Mouse (Mus musculus) brown adipose tissue, adult 24 weeks (tissue): ENCODE measurements around the gene Uhrf1. TPM values are rescaled to one million over a fixed set of nuclear protein-coding genes. Genes with fewer than 3 reads are reported as not detected.

ENCODE experiments used
- H3K27ac ChIP-seq: fragments of 200-500 bp; replicated peaks from 2 replicates; pipeline ENCODE4 v1.5.1; 2012; ENCODE audit warnings: low read depth, mild to moderate bottlenecking, low read length
- H3K4me1 ChIP-seq: fragments of 200-500 bp; 2 replicates; pipeline ENCODE4 v1.6.1; 2012; ENCODE audit warnings: low read length, mixed read lengths; ENCODE audit not compliant: control insufficient read depth, insufficient read depth, insufficient read length
- H3K4me3 ChIP-seq: fragments of 200-500 bp; 2 replicates; pipeline ENCODE4 v1.5.1; 2012; ENCODE audit warnings: low read depth, mild to moderate bottlenecking, low read length, moderate library complexity; ENCODE audit not compliant: insufficient read depth
- polyA plus RNA-seq: library from polyadenylated mRNA; stranded (reverse); fragments of >200 nt; gene quantifications from 2 replicates; pipeline ENCODE4 v1.2.4, GENCODE M21; 2012; ENCODE audit not compliant: missing spikeins, insufficient read depth, insufficient read length

Uhrf1 gene
- polyA plus RNA-seq, 1 experiment: 2.7 TPM

DNA sequence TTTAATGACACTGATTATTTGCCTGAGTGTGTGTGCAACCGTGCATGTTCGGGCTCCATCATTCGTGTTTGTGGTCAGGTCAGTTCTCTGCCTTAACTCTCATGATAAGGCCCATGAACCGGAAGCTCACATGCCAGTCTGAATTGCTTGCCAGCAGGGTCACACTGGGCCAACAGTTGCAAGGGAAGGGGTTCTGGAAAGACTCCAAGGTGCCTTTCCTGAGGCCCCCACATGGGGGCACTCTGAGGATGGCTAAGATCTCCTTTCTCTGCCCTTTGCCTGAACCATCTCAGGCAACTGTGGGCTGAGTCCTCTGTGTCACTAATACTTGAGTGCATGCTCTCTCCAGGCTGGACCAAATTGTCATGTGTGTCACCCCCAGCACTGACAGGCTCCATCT is 34.1 kb downstream of the Uhrf1 start:
- no peak overlapping the region for H3K4me3 ChIP-seq
- no peak overlapping the region for H3K27ac ChIP-seq
- peaks cover 13% of the 10 kb centered on the region for H3K4me1 ChIP-seq

DNA sequence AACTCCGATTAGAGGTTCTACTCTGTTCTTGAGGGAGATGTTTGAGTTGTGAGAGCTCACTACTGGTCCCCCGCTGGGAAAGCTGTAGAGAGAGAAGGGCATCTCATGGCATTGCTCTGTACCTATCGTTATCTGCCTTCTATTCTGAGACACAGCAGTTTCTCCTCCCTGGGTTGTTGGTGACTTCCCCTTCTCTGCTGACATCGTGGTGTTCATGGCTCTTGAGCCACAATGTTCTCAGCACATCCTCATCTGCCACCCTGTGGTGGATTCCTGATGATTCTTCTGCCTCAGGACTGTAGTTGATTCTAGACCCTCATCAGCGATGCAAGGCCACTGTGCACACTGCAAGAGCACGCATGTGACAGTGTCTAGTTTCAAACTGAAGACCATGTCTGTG is 34.7 kb downstream of the Uhrf1 start:
- Histone ChIP-seq H3K4me3 (no peak overlapping the region), H3K4me1 (peaks cover 13% of the 10 kb centered on the region), H3K27ac (no peak overlapping the region)

DNA sequence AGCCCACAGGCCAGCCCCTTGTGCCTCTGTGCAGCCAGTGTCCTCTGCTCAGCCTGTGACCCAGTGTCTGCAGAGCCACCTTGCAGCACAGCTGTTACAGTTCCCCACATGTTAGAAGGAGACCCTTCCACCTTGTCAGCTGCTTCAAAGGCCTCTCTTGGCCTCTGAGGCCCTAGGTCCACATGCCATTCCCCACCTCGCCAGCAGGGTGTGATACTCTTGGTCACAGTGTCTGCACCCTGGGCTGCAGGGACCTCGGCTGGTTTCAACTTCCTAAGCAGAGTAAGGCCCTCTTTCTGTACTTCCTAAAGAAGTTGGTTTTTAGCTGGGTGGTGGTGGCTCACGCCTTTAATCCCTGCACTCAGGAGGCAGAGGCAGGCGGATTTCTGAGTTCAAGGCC is 35.8 kb downstream of the Uhrf1 start:
- Histone ChIP-seq H3K4me1 (peaks cover 13% of the 10 kb centered on the region), H3K4me3 (no peak overlapping the region), H3K27ac (no peak overlapping the region)

DNA sequence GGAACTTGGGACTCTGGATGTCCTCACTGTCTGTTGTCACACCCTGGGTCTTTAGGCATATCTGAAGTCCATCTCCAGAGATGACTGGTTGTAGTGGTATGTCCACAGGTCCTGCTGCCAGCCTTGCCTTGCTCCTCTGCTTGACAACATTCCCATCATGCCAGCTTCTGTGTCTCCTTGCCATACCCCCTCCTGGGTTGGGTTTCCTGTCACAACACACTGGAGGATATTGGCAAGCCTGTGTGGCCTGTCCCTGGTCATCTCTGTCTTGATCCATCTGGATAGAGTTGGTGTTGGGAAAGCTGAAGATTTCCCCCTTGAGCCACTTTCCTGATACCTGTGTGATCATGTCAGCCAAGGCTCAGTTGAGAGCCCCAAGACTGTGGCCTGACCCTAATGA is 37.6 kb downstream of the Uhrf1 start:
- Histone ChIP-seq H3K4me3 (no peak overlapping the region), H3K4me1 (peaks cover 13% of the 10 kb centered on the region), H3K27ac (no peak overlapping the region)

DNA sequence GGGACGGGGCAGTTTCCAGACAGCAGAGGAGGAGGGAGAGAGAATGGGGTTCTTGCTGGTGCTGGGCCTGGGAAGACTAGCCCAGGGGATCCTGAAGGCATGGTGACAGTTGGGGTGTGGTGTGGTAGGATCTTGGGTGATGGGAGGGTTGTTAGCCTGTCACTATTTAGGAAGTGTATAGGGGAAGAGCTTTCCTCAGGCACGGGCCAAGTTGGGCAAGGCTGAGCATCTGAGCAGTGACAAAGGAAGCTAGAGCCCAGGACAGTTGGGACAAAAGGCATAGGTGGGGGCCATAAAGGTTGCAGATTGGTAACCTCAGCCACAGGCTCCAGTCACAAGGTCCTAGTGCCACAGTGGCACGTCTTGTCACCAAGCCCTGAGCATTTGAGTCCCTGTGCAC is 40.3 kb downstream of the Uhrf1 start:
- Histone ChIP-seq H3K27ac (no peak overlapping the region), H3K4me1 (peaks cover 13% of the 10 kb centered on the region), H3K4me3 (no peak overlapping the region)

DNA sequence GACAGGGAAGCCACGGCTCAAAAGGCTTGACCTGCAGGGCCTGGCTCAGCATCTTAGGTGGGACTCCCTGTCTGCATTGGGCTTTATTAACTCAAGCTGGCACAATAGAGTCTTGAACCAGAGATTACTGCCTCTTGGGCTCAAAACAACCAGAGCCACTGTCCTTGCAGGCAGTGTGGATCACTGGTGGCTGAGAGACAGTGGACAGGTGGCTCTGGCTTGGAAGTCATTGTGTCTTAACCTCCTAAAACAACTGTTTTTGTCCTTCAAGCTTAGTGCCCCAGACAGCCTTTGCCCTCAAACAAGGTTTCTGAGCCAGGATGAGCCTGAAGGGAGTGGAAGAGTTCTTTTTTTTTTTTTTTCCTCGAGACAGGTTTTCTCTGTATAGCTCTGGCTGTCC is 42.2 kb downstream of the Uhrf1 start:
- peaks cover 7% of the 10 kb centered on the region for H3K4me1 ChIP-seq
- H3K27ac ChIP-seq: no peak overlapping the region
- H3K4me3 ChIP-seq: no peak overlapping the region

DNA sequence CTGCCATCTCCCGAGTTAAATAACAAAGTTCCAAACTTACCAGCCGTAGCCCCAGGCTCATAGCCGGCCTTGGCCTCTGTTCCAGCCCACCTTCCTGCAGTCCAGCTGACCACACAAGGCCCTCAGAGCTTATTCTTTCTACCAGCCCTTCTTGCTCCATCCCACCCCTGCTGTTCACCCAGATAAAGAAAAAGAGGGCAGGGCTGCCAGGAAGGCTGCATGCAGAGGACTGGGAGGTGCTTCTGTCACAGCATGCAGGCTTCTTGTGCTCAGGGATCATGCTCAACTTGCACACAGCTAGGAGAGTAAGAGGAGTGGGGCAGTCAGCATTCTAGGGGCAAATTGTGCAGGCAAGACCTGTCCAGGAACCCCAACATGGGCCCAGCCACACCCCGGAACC is 45.0 kb downstream of the Uhrf1 start:
- Histone ChIP-seq H3K4me3 (no peak overlapping the region), H3K27ac (no peak overlapping the region), H3K4me1 (no peaks in the 10 kb centered on the region; the same call in 1 of the 2 replicates)

DNA sequence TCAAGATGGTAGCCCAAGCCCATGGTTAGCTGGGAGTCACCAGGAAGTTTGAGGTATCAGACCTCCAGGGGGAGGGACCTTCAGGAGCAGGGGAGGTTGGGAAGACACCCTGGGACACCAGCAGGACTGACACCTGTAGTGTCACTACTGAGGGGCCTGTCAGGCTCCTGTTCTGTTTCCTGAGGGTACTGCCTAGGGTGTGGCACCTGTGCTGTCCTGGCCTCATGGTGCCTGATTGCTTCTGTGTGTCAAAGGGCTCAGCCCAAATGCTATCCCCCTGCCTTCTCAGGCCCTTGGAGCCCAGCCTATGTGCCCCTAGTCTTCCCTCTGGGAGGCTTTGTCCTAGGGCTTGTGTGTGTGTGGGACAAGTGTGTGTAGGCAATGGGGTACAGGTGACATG is 45.5 kb downstream of the Uhrf1 start:
- no peak overlapping the region for H3K27ac ChIP-seq
- no peak overlapping the region for H3K4me3 ChIP-seq
- H3K4me1 ChIP-seq: no peaks in the 10 kb centered on the region; the same call in 1 of the 2 replicates

DNA sequence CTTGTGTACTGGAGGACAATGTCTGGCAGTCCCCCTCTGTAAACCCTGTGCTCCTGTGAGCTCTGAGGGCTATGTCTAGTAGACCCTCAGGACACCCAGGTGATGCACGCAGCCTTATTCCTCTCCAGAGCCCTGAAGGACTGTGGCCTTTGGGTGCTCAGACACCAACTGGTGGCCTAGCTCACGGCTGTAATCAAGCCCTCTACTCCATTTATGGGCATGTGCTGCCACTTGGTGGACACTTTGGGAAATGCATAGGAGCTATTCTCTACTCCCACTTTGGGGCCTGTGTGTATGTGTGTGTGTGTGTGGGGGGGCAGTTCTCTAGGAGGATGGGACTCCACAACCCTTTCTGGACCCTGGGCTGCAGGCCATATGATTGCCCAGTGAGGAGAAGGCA is 47.6 kb downstream of the Uhrf1 start:
- Histone ChIP-seq H3K27ac (no peak overlapping the region), H3K4me1 (no peaks in the 10 kb centered on the region), H3K4me3 (no peak overlapping the region)

DNA sequence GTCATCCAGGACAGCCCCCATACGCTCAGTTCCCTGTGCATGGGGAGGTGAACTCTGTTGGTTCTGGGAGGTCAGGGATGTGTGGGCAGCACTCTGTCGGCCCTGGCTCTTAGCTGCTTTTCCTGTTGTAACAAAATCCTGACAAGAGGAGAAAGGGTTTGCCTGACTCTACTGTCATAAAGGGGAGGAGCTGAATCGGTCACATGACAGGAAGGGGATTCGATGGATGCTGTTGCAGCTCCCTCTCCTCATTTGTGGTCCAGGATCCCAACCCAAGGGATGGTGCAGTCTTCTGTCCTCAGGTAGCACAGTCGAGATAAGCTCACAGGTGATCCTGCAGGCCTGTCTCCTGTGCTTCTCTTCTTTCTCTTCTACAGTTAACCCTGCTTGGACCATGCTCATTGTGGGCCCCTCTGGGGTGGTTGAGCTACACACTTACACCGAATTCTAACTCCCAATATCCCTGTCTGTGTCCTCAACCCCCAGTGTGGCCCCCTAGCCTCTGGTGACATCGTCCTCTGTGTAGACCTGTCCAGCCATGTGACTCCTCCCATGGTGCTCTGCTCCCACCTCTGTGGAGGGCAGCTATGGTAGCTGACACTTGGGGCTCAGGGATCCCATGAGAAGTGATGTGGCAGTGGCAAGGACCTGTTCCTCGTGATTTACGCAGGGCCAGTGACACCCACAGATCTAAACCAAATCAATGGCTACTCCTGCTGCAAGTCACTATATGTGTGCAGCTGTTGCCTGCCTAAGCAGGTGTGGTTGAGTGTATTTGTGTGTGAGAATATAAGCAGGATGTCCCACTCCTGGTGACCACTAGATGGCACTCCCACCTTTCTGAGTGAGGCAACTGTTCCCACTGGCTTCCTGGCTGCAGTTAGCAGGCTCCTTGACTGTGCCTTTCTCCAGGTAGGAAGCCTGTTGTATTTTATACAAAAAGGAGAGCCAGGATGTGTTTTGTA is 54.1 kb downstream of the Uhrf1 start:
- H3K4me1 ChIP-seq: no peaks in the 10 kb centered on the region
- H3K4me3 ChIP-seq: no peak overlapping the region

DNA sequence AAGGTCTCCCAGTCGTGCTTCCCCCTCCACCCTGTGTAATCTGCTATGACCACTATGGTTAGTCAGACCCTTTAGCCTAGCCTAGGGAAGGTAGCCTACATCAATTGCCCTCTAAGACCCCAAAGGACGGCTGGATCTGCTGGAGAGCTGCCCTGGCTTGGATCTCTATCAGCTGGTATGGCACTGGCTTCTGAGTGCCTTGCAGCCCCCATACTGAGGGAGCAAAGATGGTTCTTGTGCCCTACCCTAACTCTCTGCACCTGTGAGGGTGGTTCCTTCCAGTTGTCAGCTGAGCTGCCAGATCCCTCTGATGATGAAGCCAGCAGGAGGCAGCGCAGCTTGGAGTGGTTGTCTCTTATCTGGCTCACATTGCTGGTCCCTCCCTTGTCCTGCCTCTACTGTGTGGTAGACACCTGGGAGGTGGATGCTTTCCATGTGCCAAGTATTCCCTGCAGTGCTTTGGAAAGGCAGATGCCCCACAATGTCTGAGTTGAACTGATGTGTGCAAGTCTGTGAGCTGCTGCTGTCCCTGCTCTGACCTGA is 56.1 kb downstream of the Uhrf1 start:
- Histone ChIP-seq H3K27ac (no peak overlapping the region), H3K4me3 (no peak overlapping the region), H3K4me1 (no peaks in the 10 kb centered on the region)

More for the DNA sequence above, 54.1 kb downstream of the Uhrf1 start:
- no peak overlapping the region for H3K27ac ChIP-seq

DNA sequence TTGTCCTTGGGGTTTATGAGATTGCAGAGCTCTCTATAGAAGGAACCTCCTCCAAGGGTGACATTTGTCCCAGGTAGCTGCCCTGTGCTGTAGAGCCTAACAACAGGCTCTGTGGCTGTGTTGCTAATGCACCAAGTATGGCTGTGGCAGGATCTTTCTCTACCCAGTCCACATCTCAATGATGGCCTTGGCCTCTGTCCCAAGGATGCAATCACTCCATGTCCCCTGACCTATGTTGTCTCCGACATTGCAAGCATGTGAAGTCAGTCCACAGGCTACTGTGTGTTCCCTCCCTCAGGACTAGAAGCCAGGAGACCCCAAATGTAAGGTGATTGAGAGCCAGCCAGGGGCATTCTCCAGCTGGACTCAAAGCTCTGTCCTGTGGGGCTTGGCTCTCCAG is 56.7 kb downstream of the Uhrf1 start:
- H3K27ac ChIP-seq: no peak overlapping the region
- no peaks in the 10 kb centered on the region for H3K4me1 ChIP-seq
- H3K4me3 ChIP-seq: no peak overlapping the region

DNA sequence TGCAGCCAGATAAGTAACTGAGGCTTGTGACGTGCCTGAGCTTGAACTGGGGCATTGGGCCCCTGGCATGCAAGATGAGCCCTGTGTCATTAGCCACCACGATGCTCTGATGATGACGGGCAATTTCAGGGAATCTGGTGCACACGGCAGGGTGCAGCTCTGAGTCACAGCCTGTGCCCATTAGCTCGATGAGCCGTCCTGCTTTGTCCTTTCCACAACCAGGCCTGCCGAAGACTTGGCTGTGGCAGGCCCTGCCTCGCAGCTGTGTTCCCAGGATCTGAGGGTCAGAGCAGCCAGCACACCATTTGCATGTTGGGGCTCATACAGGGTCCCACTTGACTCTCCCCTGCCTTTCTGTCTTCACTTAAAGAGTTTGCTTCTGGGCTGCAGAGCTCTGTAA is 57.3 kb downstream of the Uhrf1 start:
- Histone ChIP-seq H3K4me3 (no peak overlapping the region), H3K4me1 (no peaks in the 10 kb centered on the region), H3K27ac (no peak overlapping the region)

DNA sequence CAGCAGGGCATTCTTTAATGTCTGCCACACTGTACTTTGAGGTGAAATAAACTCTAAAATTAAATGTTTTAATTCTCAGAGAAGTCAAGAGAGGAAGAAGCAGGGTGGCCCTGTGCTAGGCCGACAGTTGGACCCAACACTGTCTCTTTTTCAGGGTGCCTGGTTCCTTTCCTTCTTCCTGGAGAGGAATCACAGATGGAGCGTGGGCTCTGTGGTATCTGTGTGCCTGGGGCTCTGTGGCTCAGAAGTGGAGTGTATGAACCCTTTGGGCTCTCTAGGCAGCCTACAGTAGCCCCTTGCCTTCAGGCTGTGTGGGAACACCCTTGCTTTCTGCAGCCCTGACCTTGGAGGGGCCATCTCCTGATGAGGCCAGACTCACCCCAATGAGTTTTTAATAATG is 58.4 kb downstream of the Uhrf1 start:
- H3K4me1 ChIP-seq: no peaks in the 10 kb centered on the region
- H3K4me3 ChIP-seq: no peak overlapping the region
- no peak overlapping the region for H3K27ac ChIP-seq

DNA sequence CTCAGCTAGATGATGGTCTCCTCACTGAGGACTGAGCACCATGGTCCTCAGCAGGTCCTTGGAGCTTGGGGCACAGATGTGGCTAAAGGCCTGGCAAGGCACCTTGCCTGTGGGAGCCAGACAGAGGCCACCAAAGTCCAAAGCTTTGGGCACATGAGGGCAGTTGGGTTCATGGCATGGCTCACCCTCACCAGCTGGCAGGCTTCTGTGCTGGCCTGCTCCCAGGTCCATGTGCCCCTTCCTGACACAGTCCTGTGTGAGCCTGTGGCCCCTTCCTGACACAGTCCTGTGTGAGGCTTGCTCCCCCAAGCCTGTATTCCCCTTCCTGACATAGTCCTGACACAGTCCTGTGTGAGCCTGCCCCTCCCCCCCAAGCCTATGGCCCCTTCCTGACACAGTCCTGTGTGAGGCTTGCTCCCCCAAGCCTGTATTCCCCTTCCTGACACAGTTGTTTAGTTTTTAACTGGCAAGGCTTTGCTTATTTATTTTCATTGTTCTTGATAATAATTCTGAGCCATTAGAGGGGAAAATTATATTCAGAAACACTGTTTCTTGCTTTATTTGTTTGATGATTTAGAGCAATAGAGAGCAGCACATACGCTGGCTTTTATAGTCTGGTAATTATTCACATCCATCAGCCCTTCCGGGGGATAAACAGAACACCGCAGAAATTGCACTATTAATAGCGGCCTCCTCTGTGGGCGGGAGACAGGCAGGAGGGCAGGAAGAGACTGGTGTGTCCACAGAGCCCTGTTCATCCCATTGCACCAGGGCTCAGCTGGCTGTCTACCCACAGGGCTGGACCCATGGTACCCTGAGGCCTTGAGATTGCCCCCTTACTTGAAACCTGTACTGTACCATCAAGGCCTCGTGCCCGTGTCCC is 62.9 kb downstream of the Uhrf1 start:
- Histone ChIP-seq H3K27ac (no peak overlapping the region), H3K4me3 (no peak overlapping the region), H3K4me1 (no peaks in the 10 kb centered on the region)
